Mouse (Mus musculus): ENCODE results near the gene Psd. TPM values are rescaled to one million over a fixed set of nuclear protein-coding genes. Genes with fewer than 3 reads are reported as not detected.

Gene Psd
- polyA plus RNA-seq, 1 experiment, result 0.73 TPM

DNA sequence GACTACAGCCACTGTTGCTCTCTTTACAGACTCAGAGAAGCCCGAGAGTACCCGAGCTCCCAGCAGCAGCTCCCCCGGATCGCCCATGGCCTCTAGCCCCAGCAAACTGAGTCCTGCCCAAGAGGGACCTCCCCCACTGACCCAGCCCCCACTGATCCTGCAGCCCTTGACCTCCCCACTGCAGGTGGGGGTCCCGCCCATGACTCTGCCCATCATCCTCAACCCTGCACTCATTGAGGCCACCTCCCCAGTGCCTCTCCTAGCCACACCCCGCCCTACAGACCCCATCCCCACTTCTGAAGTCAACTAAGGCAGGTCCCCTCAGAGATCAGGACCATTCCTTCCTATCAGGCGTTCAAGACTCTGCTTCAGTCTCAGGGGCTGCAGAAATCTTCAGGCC, 41.3 kb downstream of the Psd start:
- TF ChIP-seq GATA1 (IDR thresholded peaks at IDR 0.05; ENCODE audit: low read length), result no peak

DNA sequence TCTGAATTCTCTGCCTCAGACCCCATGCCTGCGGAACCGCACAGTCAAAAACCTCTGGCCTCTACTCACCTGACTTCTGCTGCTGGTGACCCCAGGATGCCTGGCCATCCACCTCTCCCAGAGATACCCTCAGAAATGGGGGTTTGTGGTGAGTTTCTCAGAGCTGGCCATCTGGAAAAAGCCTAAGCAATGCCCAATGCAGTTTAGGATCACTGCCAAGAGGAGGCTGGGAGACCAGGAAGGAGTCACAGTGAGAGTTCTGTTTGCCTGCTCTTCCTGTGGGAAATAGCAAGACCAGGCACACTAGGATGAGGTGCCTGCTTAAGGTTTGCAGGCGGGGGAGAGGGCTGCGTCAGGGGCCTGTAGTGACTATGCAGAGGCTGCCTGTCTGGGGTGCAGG, 42.3 kb downstream of the Psd start:
- TF ChIP-seq GATA1 (IDR thresholded peaks at IDR 0.05; ENCODE audit: low read length), result no peak

DNA sequence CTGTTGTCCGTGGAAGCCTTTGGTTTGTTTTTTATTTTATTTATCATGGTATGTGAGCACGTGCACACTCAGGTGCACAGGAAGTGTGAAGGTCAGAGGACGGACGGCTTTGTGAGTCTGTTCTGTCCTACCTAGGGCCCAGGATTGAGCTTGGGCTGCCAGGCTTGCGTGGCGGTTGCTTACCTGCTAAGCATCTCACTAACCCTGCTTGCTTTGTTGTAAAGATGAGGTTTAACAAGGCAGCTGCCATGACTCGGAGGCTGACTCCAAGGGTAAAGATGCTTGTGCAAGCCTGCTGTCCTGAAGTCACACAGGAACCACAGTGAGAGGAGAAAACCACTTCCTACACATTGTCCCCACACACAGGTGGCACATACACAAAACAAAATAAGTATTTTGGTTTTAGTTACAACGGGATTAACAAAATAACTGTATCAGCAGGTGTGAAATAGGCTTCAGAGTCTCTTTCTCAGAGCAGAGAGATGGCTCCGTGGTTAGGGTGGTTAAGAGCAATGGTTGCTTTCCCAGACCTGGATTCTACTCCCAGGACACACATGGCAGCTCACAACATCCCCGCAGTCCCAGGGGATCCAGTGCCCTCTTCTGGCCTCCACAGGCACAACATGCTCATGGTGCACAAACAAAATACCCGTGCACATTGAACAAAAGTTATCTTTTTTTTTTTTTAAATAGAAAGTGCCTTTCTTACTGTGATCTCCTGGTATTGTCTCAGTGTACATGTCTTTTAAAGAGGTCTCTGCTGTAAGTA, 44.7 kb downstream of the Psd start:
- no peak for TF ChIP-seq GATA1 (IDR thresholded peaks at IDR 0.05; ENCODE audit: low read length)

DNA sequence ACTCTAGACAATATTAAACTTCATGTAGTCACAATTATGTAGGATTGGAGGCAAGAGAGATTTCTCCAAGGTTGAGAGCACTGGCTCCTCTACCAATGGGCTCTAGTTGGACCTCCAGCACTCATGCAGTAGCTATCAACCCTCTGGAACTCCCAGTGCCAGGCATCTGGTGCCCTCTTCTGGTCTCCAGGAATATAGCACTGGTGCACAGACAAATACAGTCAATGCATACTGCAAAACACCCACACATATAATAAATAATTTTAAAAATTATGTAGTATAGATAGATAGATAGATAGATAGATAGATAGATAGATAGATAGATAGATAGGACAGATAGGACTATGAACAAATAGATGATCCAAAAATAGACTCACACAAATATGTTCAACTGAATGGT, 51.6 kb downstream of the Psd start:
- no peak for TF ChIP-seq GATA1 (IDR thresholded peaks at IDR 0.05; ENCODE audit: low read length)

DNA sequence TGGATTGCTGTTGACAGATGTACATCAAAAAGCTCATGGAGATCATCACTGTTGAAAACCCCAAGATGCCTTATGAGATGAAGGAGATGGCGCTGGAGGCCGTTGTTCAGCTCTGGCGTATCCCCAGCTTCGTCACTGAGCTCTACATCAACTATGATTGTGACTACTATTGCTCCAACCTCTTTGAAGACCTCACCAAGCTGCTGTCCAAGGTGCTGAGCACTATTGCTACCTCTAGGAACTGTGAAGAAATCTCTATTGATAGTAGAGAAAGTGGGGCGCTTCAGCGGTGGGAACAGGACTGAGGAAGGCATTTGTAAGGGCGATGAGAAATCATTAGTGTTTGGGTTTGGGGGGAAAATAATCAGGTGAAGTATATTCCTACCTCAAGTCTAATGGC, 62.2 kb downstream of the Psd start:
- no peak for TF ChIP-seq GATA1 (IDR thresholded peaks at IDR 0.05; ENCODE audit: low read length)

Other genes with a start within 250 kb of the Psd start
- not detected in 2 replicates for gene Elovl3, start 195.3 kb downstream of the Psd start, polyA plus RNA-seq (2012)
- not detected in 2 replicates for gene Pitx3, start 178.8 kb downstream of the Psd start, polyA plus RNA-seq (2012)
- gene Gbf1, start 174.6 kb downstream of the Psd start, polyA plus RNA-seq (2012), result 280 and 315 TPM in 2 replicates
- 26.8 and 27.1 TPM in 2 replicates for gene Nfkb2, start 22.8 kb downstream of the Psd start, polyA plus RNA-seq (2012)
- gene Fbxl15, start 1.0 kb upstream of the Psd start, polyA plus RNA-seq (2012), result 15.0 and 18.5 TPM in 2 replicates
- 157 and 178 TPM in 2 replicates for gene Cuedc2, start 11.5 kb upstream of the Psd start, polyA plus RNA-seq (2012)
- gene Mfsd13a, start 14.0 kb upstream of the Psd start, polyA plus RNA-seq (2012), result not detected in 2 replicates
- not detected in 2 replicates for gene 2310034G01Rik, start 23.1 kb upstream of the Psd start, polyA plus RNA-seq (2012)
- 28.6 and 36.4 TPM in 2 replicates for gene Actr1a, start 68.6 kb upstream of the Psd start, polyA plus RNA-seq (2012)
- 40.6 and 43.8 TPM in 2 replicates for gene Sufu, start 69.7 kb upstream of the Psd start, polyA plus RNA-seq (2012)
- gene Trim8, start 174.5 kb upstream of the Psd start, polyA plus RNA-seq (2012), result 62.8 and 65.9 TPM in 2 replicates
- 12.1 and 15.9 TPM in 2 replicates for gene Arl3, start 246.0 kb upstream of the Psd start, polyA plus RNA-seq (2012)
- gene Sfxn2, start 246.2 kb upstream of the Psd start, polyA plus RNA-seq (2012), result 0.84 and 2.1 TPM in 2 replicates